Mouse (Mus musculus) kidney, adult 9 months (tissue): ENCODE measurements at regions not wholly inside any gene's neighbourhood (a gene's known extent, or its start where the extent isn't known, plus 50 kb on each side); places are given as distances from the start of the nearest gene placed in this dataset.
A peak's percentile ranks its signal among the peaks of the same experiment; 100 is the strongest.

ENCODE experiments used
- DNase-seq: peaks from one replicate; pipeline ENCODE4 v3.0.0; 2022

- DNase-seq: no peak
Measured at GRCm38 (mm10) chrX:11387200-11387940, 59.7 kb downstream of the H2al1j start.

- peak; percentile 12 for DNase-seq
Measured at GRCm38 (mm10) chrX:11388860-11389259, 61.2 kb downstream of the H2al1j start.

GRCm38 (mm10) chrX:11400406-11400805, 72.8 kb downstream of the H2al1j start:
- DNase-seq: no peak

- no peak for DNase-seq
Measured at GRCm38 (mm10) chrX:11404369-11404768, 76.7 kb downstream of the H2al1j start.

- no peak for DNase-seq
Measured at GRCm38 (mm10) chrX:11412316-11412826, 84.7 kb downstream of the H2al1j start.

- DNase-seq: no peak
Measured at GRCm38 (mm10) chrX:11415662-11416061, 88.0 kb downstream of the H2al1j start.

GRCm38 (mm10) chrX:11416510-11416909, 88.9 kb downstream of the H2al1j start:
- no peak for DNase-seq

GRCm38 (mm10) chrX:11417861-11418260, 90.2 kb downstream of the H2al1j start:
- DNase-seq: peak; percentile 22

- no peak for DNase-seq
Measured at GRCm38 (mm10) chrX:11418261-11418660, 90.6 kb downstream of the H2al1j start.

- no peak for DNase-seq
Measured at GRCm38 (mm10) chrX:11419162-11419631, 91.6 kb downstream of the H2al1j start.

GRCm38 (mm10) chrX:11432403-11433004, 104.9 kb downstream of the H2al1j start:
- no peak for DNase-seq

- DNase-seq: no peak
Measured at GRCm38 (mm10) chrX:11435338-11435737, 107.7 kb downstream of the H2al1j start.

GRCm38 (mm10) chrX:11437151-11437944, 109.7 kb downstream of the H2al1j start:
- DNase-seq: peak; percentile 68

- no peak for DNase-seq
Measured at GRCm38 (mm10) chrX:11443543-11443942, 115.9 kb downstream of the H2al1j start.

GRCm38 (mm10) chrX:11444261-11444725, 116.7 kb downstream of the H2al1j start:
- DNase-seq: peak; percentile 88

GRCm38 (mm10) chrX:11448711-11449110, 121.1 kb downstream of the H2al1j start:
- DNase-seq: no peak

- DNase-seq: no peak
Measured at GRCm38 (mm10) chrX:11458521-11458920, 130.9 kb downstream of the H2al1j start.

GRCm38 (mm10) chrX:11463955-11464511, 136.4 kb downstream of the H2al1j start:
- DNase-seq: no peak

- DNase-seq: no peak
Measured at GRCm38 (mm10) chrX:11466191-11466590, 138.6 kb downstream of the H2al1j start.

GRCm38 (mm10) chrX:11479696-11480339, 152.2 kb downstream of the H2al1j start:
- DNase-seq: no peak

GRCm38 (mm10) chrX:11482141-11482540, 154.5 kb downstream of the H2al1j start:
- peak; percentile 77 for DNase-seq

- DNase-seq: no peak
Measured at GRCm38 (mm10) chrX:11486588-11486987, 159.0 kb downstream of the H2al1j start.
